Mouse (Mus musculus) limb, embryonic 14.5 days (tissue): ENCODE measurements at regions not wholly inside any gene's neighbourhood (a gene's known extent, or its start where the extent isn't known, plus 50 kb on each side); places are given as distances from the start of the nearest gene placed in this dataset.

ENCODE experiments used
- ATAC-seq: fragments of 200-750 bp; cut with Nextera tagmentation; 2 replicates; pipeline ENCODE4 v1.8.0; 2017; ENCODE audit warnings: low read depth, moderate number of reproducible peaks, moderate TSS enrichment; ENCODE audit not compliant: low FRiP score
- DNase-seq: peaks from one replicate; pipeline ENCODE4 v3.0.0-alpha.2; 2015; ENCODE audit warnings: low spot score
- H3K27ac ChIP-seq: fragments of 300-500 bp; sonication (generic); replicated peaks from 2 replicates; pipeline ENCODE4 v1.5.1; 2014; ENCODE audit warnings: low read depth, mild to moderate bottlenecking, low read length, moderate library complexity, mixed read lengths
- H3K27me3 ChIP-seq: fragments of 300-500 bp; sonication (generic); 2 replicates; pipeline ENCODE4 v1.6.1; 2014; ENCODE audit warnings: low read length, mixed read lengths; ENCODE audit not compliant: control insufficient read depth, insufficient read depth
- H3K36me3 ChIP-seq: fragments of 300-500 bp; sonication (generic); 2 replicates; pipeline ENCODE4 v1.6.1; 2014; ENCODE audit warnings: mild to moderate bottlenecking, low read length, moderate library complexity, mixed read lengths; ENCODE audit not compliant: control insufficient read depth, insufficient read depth
- H3K4me1 ChIP-seq: fragments of 300-500 bp; sonication (generic); 2 replicates; pipeline ENCODE4 v1.6.1; 2014; ENCODE audit warnings: antibody characterized with exemption, low read length, mixed read lengths; ENCODE audit not compliant: control insufficient read depth, insufficient read depth
- H3K4me2 ChIP-seq: fragments of 300-500 bp; sonication (generic); replicated peaks from 2 replicates; pipeline ENCODE4 v1.6.1; 2014; ENCODE audit warnings: low read depth, mild to moderate bottlenecking, low read length, moderate library complexity; ENCODE audit not compliant: severe bottlenecking
- H3K4me3 ChIP-seq: fragments of 300-500 bp; sonication (generic); replicated peaks from 2 replicates; pipeline ENCODE4 v1.5.1; 2014; ENCODE audit warnings: low read length
- H3K9ac ChIP-seq: fragments of 300-500 bp; sonication (generic); 2 replicates; pipeline ENCODE4 v1.6.1; 2014; ENCODE audit warnings: mild to moderate bottlenecking, low read depth, low read length, moderate library complexity; ENCODE audit not compliant: severe bottlenecking
- H3K9me3 ChIP-seq: fragments of 300-500 bp; sonication (generic); 2 replicates; pipeline ENCODE4 v1.6.1; 2016; ENCODE audit warnings: low read length; ENCODE audit not compliant: control insufficient read depth
- POLR2A ChIP-seq: fragments of 200-500 bp; IDR thresholded peaks from 2 replicates; pipeline ENCODE4 v1.8.0; 2012; ENCODE audit warnings: inconsistent platforms, mild to moderate bottlenecking, moderate library complexity, borderline replicate concordance; ENCODE audit not compliant: insufficient read depth, insufficient read length; ENCODE audit errors: extremely low read depth
- WGBS: fragments of 180-500 bp; shearing (Covaris S2); extraction: QIAGEN DNeasy Blood & Tissue Kit; methylation state at CpG from one replicate; pipeline ENCODE4 v1.1.7; 2014; 5-methylcytosine and 5-hydroxymethylcytosine counted together

- H3K4me3 ChIP-seq = no peak overlapping the region
- TF ChIP-seq POLR2A = no peak
- H3K4me1 ChIP-seq = no peaks in the 10 kb centered on the region
- no peak for ATAC-seq
- no peaks in the 10 kb centered on the region for H3K36me3 ChIP-seq
- H3K27ac ChIP-seq = no peak overlapping the region
- no peak overlapping the region for H3K4me2 ChIP-seq
- H3K9ac ChIP-seq = no peak overlapping the region
- no peaks in the 10 kb centered on the region for H3K27me3 ChIP-seq
- WGBS = 62% methylated on average over 1 of the region's 1 CpGs
- H3K9me3 ChIP-seq = no peaks in the 10 kb centered on the region
- no peak for DNase-seq
These were observed 658.4 kb upstream of the Pfkp start for GRCm38 (mm10) chr13:7306995-7307394.

- H3K36me3 ChIP-seq = no peaks in the 10 kb centered on the region
- no peak overlapping the region for H3K27ac ChIP-seq
- no peak for TF ChIP-seq POLR2A
- H3K27me3 ChIP-seq = no peaks in the 10 kb centered on the region
- no peak for DNase-seq
- H3K4me2 ChIP-seq = no peak overlapping the region
- no peak overlapping the region for H3K9ac ChIP-seq
- H3K9me3 ChIP-seq = no peaks in the 10 kb centered on the region
- no peak overlapping the region for H3K4me3 ChIP-seq
- no peak for ATAC-seq
- WGBS = 92% methylated on average over 5 of the region's 5 CpGs
- H3K4me1 ChIP-seq = no peaks in the 10 kb centered on the region
These were observed 658.8 kb upstream of the Pfkp start for GRCm38 (mm10) chr13:7307396-7307795.

- DNase-seq (no peak), ATAC-seq (no peak)
- Histone ChIP-seq H3K4me3 (no peak overlapping the region), H3K4me2 (no peak overlapping the region), H3K27ac (no peak overlapping the region), H3K9me3 (no peaks in the 10 kb centered on the region), H3K9ac (no peak overlapping the region), H3K27me3 (no peaks in the 10 kb centered on the region), H3K4me1 (no peaks in the 10 kb centered on the region), H3K36me3 (no peaks in the 10 kb centered on the region)
- WGBS = 86% methylated on average over 1 of the region's 1 CpGs
- no peak for TF ChIP-seq POLR2A
These were observed 664.9 kb upstream of the Pfkp start for GRCm38 (mm10) chr13:7313474-7313873.

- Histone ChIP-seq H3K4me2 (no peak overlapping the region), H3K27ac (no peak overlapping the region), H3K9ac (no peak overlapping the region), H3K9me3 (no peaks in the 10 kb centered on the region), H3K36me3 (no peaks in the 10 kb centered on the region), H3K4me3 (no peak overlapping the region), H3K27me3 (no peaks in the 10 kb centered on the region), H3K4me1 (no peaks in the 10 kb centered on the region)
- DNase-seq (no peak), ATAC-seq (no peak)
- WGBS = 62% methylated on average over 2 of the region's 2 CpGs
- TF ChIP-seq POLR2A = no peak
These were observed 681.6 kb upstream of the Pfkp start for GRCm38 (mm10) chr13:7330151-7330550.

- ATAC-seq = no peak
- DNase-seq = no peak
- WGBS = 78% methylated on average over 1 of the region's 1 CpGs
- Histone ChIP-seq H3K9ac (no peak overlapping the region), H3K4me3 (no peak overlapping the region), H3K4me2 (no peak overlapping the region), H3K4me1 (no peaks in the 10 kb centered on the region), H3K36me3 (no peaks in the 10 kb centered on the region), H3K9me3 (no peaks in the 10 kb centered on the region), H3K27me3 (no peaks in the 10 kb centered on the region), H3K27ac (no peak overlapping the region)
- TF ChIP-seq POLR2A = no peak
These were observed 697.2 kb upstream of the Pfkp start for GRCm38 (mm10) chr13:7345760-7346159.

- TF ChIP-seq POLR2A = no peak
- Histone ChIP-seq H3K4me2 (no peak overlapping the region), H3K9me3 (no peaks in the 10 kb centered on the region), H3K27me3 (no peaks in the 10 kb centered on the region), H3K4me3 (no peak overlapping the region), H3K9ac (no peak overlapping the region), H3K36me3 (no peaks in the 10 kb centered on the region), H3K27ac (no peak overlapping the region), H3K4me1 (no peaks in the 10 kb centered on the region)
- ATAC-seq (no peak), DNase-seq (no peak)
These were observed 699.9 kb upstream of the Pfkp start for GRCm38 (mm10) chr13:7348431-7348830.
